ENCODE assay signal across 18 mouse cellular contexts in genomic region chr6:70749750-70750149, GRCm38 (mm10). TPM values are rescaled to one million over a fixed set of nuclear protein-coding genes. Genes with fewer than 3 reads are reported as not detected.
A peak's percentile ranks its signal among the peaks of the same experiment; 100 is the strongest.
DNase-seq lines count a peak whose midpoint lies in the region; ATAC-seq and TF ChIP-seq lines count a peak whose summit lies in the region.
"Had no signal": no experiment of that assay in that cellular context is flagged by ENCODE, and none has a peak within 500 bp of the region (broad histone marks: within the 10 kb centered on the region; RNA-seq: fewer than 3 reads in every experiment).

No protein-coding gene starts in this region.

- TF ChIP-seq CTCF in CH12.LX (conservative IDR thresholded peaks at IDR 0.05 in 1 of 2, IDR thresholded peaks at IDR 0.05 in 1 of 2; ENCODE audit: low read depth in 2 of 2, low read length in 2 of 2) = no peak

- dilution Hi-C loops in CH12.LX (cut with MboI; ENCODE audit: extremely low pct_ligation_motif_present, extremely low pct_unique_long_range_greater_than_20kb, low sequenced_read_pairs) = no loop called here

- H3K9ac ChIP-seq in kidney, embryonic 15.5 days = no peak overlapping the region
- no peak overlapping the region for H3K9ac ChIP-seq in kidney, embryonic 16.5 days (replicated peaks; ENCODE audit: low read length)
- peak overlapping the region; percentile 79 for H3K9ac ChIP-seq in CH12.LX (ENCODE audit: insufficient read depth, low read depth)
- H3K9ac ChIP-seq in embryonic facial prominence, embryonic 13.5 days = no peak overlapping the region
- H3K9ac ChIP-seq in midbrain, embryonic 15.5 days = no peak overlapping the region
- H3K9ac ChIP-seq: lung, embryonic 14.5 days had no signal

- H3K4me2 ChIP-seq in kidney, embryonic 15.5 days = no peak overlapping the region
- no peak overlapping the region for H3K4me2 ChIP-seq in kidney, embryonic 16.5 days (replicated peaks; ENCODE audit: low read depth, low read length)
- peak overlapping the region; percentile 22 for H3K4me2 ChIP-seq in CH12.LX (ENCODE audit: insufficient read depth, low read depth, poor library complexity, severe bottlenecking)
- no peak overlapping the region for H3K4me2 ChIP-seq in embryonic facial prominence, embryonic 13.5 days
- H3K4me2 ChIP-seq in midbrain, embryonic 15.5 days = no peak overlapping the region
- H3K4me2 ChIP-seq: lung, embryonic 14.5 days had no signal

- no peaks in the 10 kb centered on the region for H3K27me3 ChIP-seq in kidney, embryonic 15.5 days
- no peaks in the 10 kb centered on the region for H3K27me3 ChIP-seq in kidney, embryonic 16.5 days (ENCODE audit: insufficient read depth, low read length)
- H3K27me3 ChIP-seq in CH12.LX (replicated peaks) = no peaks in the 10 kb centered on the region
- H3K27me3 ChIP-seq in embryonic facial prominence, embryonic 13.5 days = no peaks in the 10 kb centered on the region
- H3K27me3 ChIP-seq in midbrain, embryonic 15.5 days (replicated peaks) = no peaks in the 10 kb centered on the region

- no peak for TF ChIP-seq RAD21 in CH12.LX (IDR thresholded peaks at IDR 0.05; ENCODE audit: low read depth, low read length)

- no peaks in the 10 kb centered on the region for H3K36me3 ChIP-seq in kidney, embryonic 15.5 days
- no peaks in the 10 kb centered on the region for H3K36me3 ChIP-seq in kidney, embryonic 16.5 days (ENCODE audit: insufficient read depth, low read length)
- peaks cover 0 to 11% of the 10 kb centered on the region in 2 experiments for H3K36me3 ChIP-seq in CH12.LX (replicated peaks in 1 of 2; ENCODE audit: control insufficient read depth in 1 of 2, insufficient read depth in 1 of 2, low read length in 1 of 2)
- H3K36me3 ChIP-seq in embryonic facial prominence, embryonic 13.5 days = no peaks in the 10 kb centered on the region
- no peaks in the 10 kb centered on the region for H3K36me3 ChIP-seq in midbrain, embryonic 15.5 days (replicated peaks)
- H3K36me3 ChIP-seq: forebrain, embryonic 10.5 days; hindbrain, embryonic 10.5 days had no signal

- H3K4me3 ChIP-seq in kidney, embryonic 15.5 days (replicated peaks) = no peak overlapping the region
- no peak overlapping the region for H3K4me3 ChIP-seq in kidney, embryonic 16.5 days (ENCODE audit: low read length)
- no peak overlapping the region for H3K4me3 ChIP-seq in CH12.LX (replicated peaks in 1 of 3; ENCODE audit: low read depth in 2 of 3, low read length in 2 of 3, poor library complexity in 1 of 3)
- H3K4me3 ChIP-seq in embryonic facial prominence, embryonic 13.5 days = no peak overlapping the region
- no peak overlapping the region for H3K4me3 ChIP-seq in midbrain, embryonic 15.5 days
- H3K4me3 ChIP-seq: forebrain, embryonic 10.5 days; hindbrain, embryonic 10.5 days had no signal

- H3K27ac ChIP-seq in kidney, embryonic 15.5 days = no peak overlapping the region
- H3K27ac ChIP-seq in kidney, embryonic 16.5 days (ENCODE audit: low read length) = no peak overlapping the region
- peak overlapping the region; percentile 96 for H3K27ac ChIP-seq in CH12.LX (ENCODE audit: insufficient read depth, low read depth)
- 0 out of 2 replicates have a peak overlapping the region, but pooled peaks have one; percentile 23 for H3K27ac ChIP-seq in embryonic facial prominence, embryonic 13.5 days
- H3K27ac ChIP-seq in midbrain, embryonic 15.5 days = no peak overlapping the region
- H3K27ac ChIP-seq: forebrain, embryonic 10.5 days; hindbrain, embryonic 10.5 days; macrophage had no signal

- DNase-seq in CH12.LX (ENCODE audit: extremely low read depth) = no peak
- no peak for DNase-seq in frontal cortex, postnatal 25 days (ENCODE audit: low spot score in 2 of 2)
- DNase-seq in right cerebral cortex, adult 2 months (ENCODE audit: low spot score in 2 of 2) = no peak
- DNase-seq in thymus, postnatal 36 days = no peak
- DNase-seq: cerebellum, adult 18-20 months; kidney, postnatal 10 days; layer of hippocampus, adult 9-11 months; lung, embryonic 14.5 days; right cerebral cortex, postnatal 4 days had no signal

- no peak for TF ChIP-seq EP300 in CH12.LX (IDR thresholded peaks at IDR 0.05; ENCODE audit: low read length)

- in situ Hi-C loops in CH12.LX (cut with MboI; ENCODE audit: low pct_ligation_motif_present, low pct_unique_long_range_greater_than_20kb, low sequenced_read_pairs) = loop anchor here (25.0 kb wide), 1 partner anchor 1862 kb away; no protein-coding TSS in a partner anchor

- H3K4me1 ChIP-seq in kidney, embryonic 15.5 days = no peaks in the 10 kb centered on the region
- no peaks in the 10 kb centered on the region for H3K4me1 ChIP-seq in kidney, embryonic 16.5 days (ENCODE audit: insufficient read depth, low read length)
- peaks cover 17 to 94% of the 10 kb centered on the region in 2 experiments for H3K4me1 ChIP-seq in CH12.LX (ENCODE audit: control insufficient read depth in 1 of 2, insufficient read depth in 2 of 2)
- H3K4me1 ChIP-seq in embryonic facial prominence, embryonic 13.5 days = peaks cover 3% of the 10 kb centered on the region; the same call in 1 of the 2 replicates
- H3K4me1 ChIP-seq in midbrain, embryonic 15.5 days = peaks cover 3% of the 10 kb centered on the region; the same call in 1 of the 2 replicates
- H3K4me1 ChIP-seq: hindbrain, embryonic 10.5 days had no signal

- peaks cover 5% of the 10 kb centered on the region; the same call in 1 of the 2 replicates for H3K79me2 ChIP-seq in CH12.LX (replicated peaks; ENCODE audit: control insufficient read depth, extremely low read depth, insufficient read depth, poor library complexity, severe bottlenecking)

- 52% methylated on average over 1 of the region's 1 CpGs for WGBS in kidney, embryonic 15.5 days
- WGBS in kidney, embryonic 16.5 days = 45% methylated on average over 1 of the region's 1 CpGs
- WGBS in embryonic facial prominence, embryonic 13.5 days = 19% methylated on average over 1 of the region's 1 CpGs
- 24% methylated on average over 1 of the region's 1 CpGs for WGBS in midbrain, embryonic 15.5 days

- TF ChIP-seq POLR2A in CH12.LX (IDR thresholded peaks at IDR 0.05; ENCODE audit: low read depth, low read length) = no peak

- no peaks in the 10 kb centered on the region for H3K9me3 ChIP-seq in kidney, embryonic 15.5 days (replicated peaks)
- no peaks in the 10 kb centered on the region for H3K9me3 ChIP-seq in kidney, embryonic 16.5 days (ENCODE audit: low read length)
- H3K9me3 ChIP-seq in CH12.LX (replicated peaks; ENCODE audit: low read length) = no peaks in the 10 kb centered on the region
- no peaks in the 10 kb centered on the region for H3K9me3 ChIP-seq in embryonic facial prominence, embryonic 13.5 days
- no peaks in the 10 kb centered on the region for H3K9me3 ChIP-seq in midbrain, embryonic 15.5 days
- H3K9me3 ChIP-seq: forebrain, embryonic 10.5 days; hindbrain, embryonic 10.5 days had no signal

- ATAC-seq in kidney, embryonic 15.5 days (replicated peaks; ENCODE audit: low FRiP score) = peak; percentile 56
- ATAC-seq in kidney, embryonic 16.5 days (ENCODE audit: low FRiP score, low TSS enrichment) = no peak
- ATAC-seq in embryonic facial prominence, embryonic 13.5 days (ENCODE audit: insufficient number of reproducible peaks, insufficient read depth, low FRiP score, low TSS enrichment, low read depth) = no peak; the same call in 1 of the 2 replicates
- peak; percentile 58; the same call in 1 of the 2 replicates for ATAC-seq in midbrain, embryonic 15.5 days (replicated peaks)
- ATAC-seq: inflammation-experienced regulatory T-cells, adult 6 months; Patski had no signal

TF ChIP-seq in CH12.LX, 34 proteins besides CTCF, POLR2A, EP300 and RAD21:
- no peak for TF ChIP-seq KAT2A (IDR thresholded peaks at IDR 0.05; ENCODE audit: insufficient replicate concordance, low read length)
- no peak for TF ChIP-seq NELFE (IDR thresholded peaks at IDR 0.05; ENCODE audit: low read depth, low read length)
- no peak for TF ChIP-seq MAZ (IDR thresholded peaks at IDR 0.05; ENCODE audit: low read depth, low read length)
- no peak for TF ChIP-seq SMC3 (IDR thresholded peaks at IDR 0.05; ENCODE audit: low read depth, low read length)
- TF ChIP-seq TBP (conservative IDR thresholded peaks at IDR 0.05; ENCODE audit: low read depth, low read length) = no peak
- no peak for TF ChIP-seq USF1 (IDR thresholded peaks at IDR 0.05; ENCODE audit: low read depth, low read length)
- no peak for TF ChIP-seq ZC3H11A (IDR thresholded peaks at IDR 0.05; ENCODE audit: low read depth, low read length)
- no peak for TF ChIP-seq MXI1 (IDR thresholded peaks at IDR 0.05; ENCODE audit: low read depth, low read length)
- no peak for TF ChIP-seq BHLHE40 (IDR thresholded peaks at IDR 0.05; ENCODE audit: low read depth, low read length)
- TF ChIP-seq CHD1 (IDR thresholded peaks at IDR 0.05; ENCODE audit: low read depth, low read length) = no peak
- TF ChIP-seq UBTF (IDR thresholded peaks at IDR 0.05; ENCODE audit: low read depth, low read length) = no peak
- TF ChIP-seq MAFK (IDR thresholded peaks at IDR 0.05; ENCODE audit: insufficient replicate concordance, low read length) = no peak
- TF ChIP-seq MAX (IDR thresholded peaks at IDR 0.05; ENCODE audit: low read length) = no peak
- no peak; the same call in 1 of the 2 replicates for TF ChIP-seq IRF4 (IDR thresholded peaks at IDR 0.05; ENCODE audit: low read depth, low read length)

RNA-seq across cellular contexts. Expression of gene Rpia, which starts 42.3 kb away (rescaled TPM):
- 3.1 and 3.4 TPM in 2 replicates for polyA plus RNA-seq in kidney, embryonic 15.5 days (2015; fragmentation: Nextera tagmentation; extraction: Ambion mirVana)
- polyA plus RNA-seq in kidney, embryonic 16.5 days (2015; fragmentation: Nextera tagmentation; extraction: Ambion mirVana) = 2.3 and 3.0 TPM in 2 replicates
- 55.7 and 76.1 TPM in 2 replicates for total RNA-seq in CH12.LX (2012; rRNA removed)
- 61.8 and 65.1 TPM in 2 replicates for total RNA-seq in CH12.LX (2014; rRNA removed)
- 57.8 and 68.9 TPM in 2 replicates for polyA plus RNA-seq in CH12.LX (2012; ENCODE audit: insufficient read length, low read depth)
- 3.6 and 4.3 TPM in 2 replicates for polyA plus RNA-seq in embryonic facial prominence, embryonic 13.5 days (2015; fragmentation: Nextera tagmentation; extraction: Ambion mirVana)
- polyA plus RNA-seq in midbrain, embryonic 15.5 days (2015; fragmentation: Nextera tagmentation; extraction: Ambion mirVana) = 2.6 and 3.0 TPM in 2 replicates

Comparison
In these comparisons a context has a peak if more than half of its experiments do, and no peak if none do; other contexts are left out.
1. ATAC-seq: peak in kidney, embryonic 15.5 days (single experiment) and midbrain, embryonic 15.5 days (single experiment); none in kidney, embryonic 16.5 days (single experiment) and embryonic facial prominence, embryonic 13.5 days (single experiment).
2. H3K27ac ChIP-seq: peak in CH12.LX (single experiment) and embryonic facial prominence, embryonic 13.5 days (single experiment); none in kidney, embryonic 15.5 days (single experiment), kidney, embryonic 16.5 days (single experiment) and midbrain, embryonic 15.5 days (single experiment).
3. RNA of gene Rpia, which starts 42.3 kb away (polyA plus RNA-seq): 57.8 to 68.9 TPM in CH12.LX; 3.6 to 4.3 TPM in embryonic facial prominence, embryonic 13.5 days, 3.1 to 3.4 TPM in kidney, embryonic 15.5 days, 2.6 to 3.0 TPM in midbrain, embryonic 15.5 days and 2.3 to 3.0 TPM in kidney, embryonic 16.5 days; every median in the first group is over 10 times any median in the second.